Mouse (Mus musculus): Measurements from ENCODE around the gene Gm16867. TPM values are rescaled to one million over a fixed set of nuclear protein-coding genes. Genes with fewer than 3 reads are reported as not detected.
A peak's percentile ranks its signal among the peaks of the same experiment; 100 is the strongest.
"Not testable (repeated sequence)": the region's sequence is repeated elsewhere in the genome, so short reads cannot be mapped to it uniquely, and the experiment has no call there.

Gene Gm16867
- polyA plus RNA-seq (2012; rRNA removed) (0.45 TPM in 1 of 2 replicates, not detected in the other), polyA plus RNA-seq (2014; fragmentation: Nextera tagmentation; extraction: Ambion mirVana) (0.53 TPM in 1 of 2 replicates, not detected in the other)

DNA sequence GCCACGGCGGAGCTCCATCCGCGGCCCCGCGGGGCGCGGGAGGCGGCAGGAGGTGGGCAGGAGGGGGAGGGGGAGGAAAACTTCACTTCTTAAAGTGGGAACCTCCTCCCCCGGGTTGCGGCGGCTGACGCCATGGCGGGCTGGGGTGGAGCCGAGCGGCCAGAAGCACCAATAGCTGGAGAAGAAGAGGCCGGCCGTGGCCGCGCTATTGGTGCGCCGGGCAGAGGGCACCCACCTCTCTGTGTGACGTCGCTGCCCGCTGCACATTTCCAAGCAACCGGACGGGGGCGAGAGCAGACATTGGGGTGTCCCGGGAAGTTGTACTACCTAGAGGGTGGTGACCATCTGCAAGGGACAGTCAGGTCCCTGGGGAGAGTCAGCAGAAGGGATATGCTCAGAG lies at the start of gene Gm16867:
TSS of gene Gm16867 (minus strand) at position 189 of the 400 bp plus-strand sequence.
- H3K27me3 ChIP-seq (ENCODE audit: control insufficient read depth, insufficient read depth, low read length); H3K27ac ChIP-seq; H3K4me1 ChIP-seq (replicated peaks; ENCODE audit: control insufficient read depth in 2 of 2, insufficient read depth in 2 of 2, low read length in 1 of 2); H3K4me2 ChIP-seq (ENCODE audit: low read depth); H3K36me3 ChIP-seq (replicated peaks; ENCODE audit: control insufficient read depth, insufficient read depth, low read depth); H3K9me3 ChIP-seq (ENCODE audit: control insufficient read depth, low read length); H3K9ac ChIP-seq (replicated peaks); H3K4me3 ChIP-seq (ENCODE audit: insufficient read depth in 1 of 2, low read depth in 2 of 2, low read length in 2 of 2); DNase-seq (ENCODE audit: low read depth in 3 of 3, low spot score in 3 of 3): not testable (repeated sequence)
- peak; percentile 95 for ATAC-seq (ENCODE audit: insufficient read depth)
- no CpG with 5 or more reads among the region's 29 CpGs for WGBS (ENCODE audit: insufficient replicate concordance)

DNA sequence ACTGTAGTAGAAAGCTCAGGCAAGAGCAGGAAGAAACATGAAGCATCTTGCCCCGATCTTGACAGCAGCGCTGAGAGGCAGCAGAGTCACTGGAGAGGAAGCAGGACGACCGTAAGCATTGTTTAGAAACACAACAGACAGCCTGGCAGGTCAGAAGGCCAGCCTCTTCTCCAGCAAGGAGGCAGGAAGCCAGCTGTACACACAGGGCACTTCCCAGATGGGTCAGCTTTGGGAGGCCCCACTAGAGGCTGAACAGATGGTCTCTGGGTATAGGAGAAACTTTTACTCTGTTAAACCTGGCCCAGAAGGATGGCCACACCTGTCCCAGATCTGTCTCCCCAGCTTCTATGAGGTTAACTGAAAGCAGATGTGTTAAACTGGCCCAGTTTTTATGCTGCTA lies 44.1 kb upstream of the Gm16867 start:
- not testable (repeated sequence) for H3K4me3 ChIP-seq (ENCODE audit: insufficient read depth in 1 of 2, low read depth in 2 of 2, low read length in 2 of 2); H3K27ac ChIP-seq; H3K4me2 ChIP-seq (ENCODE audit: low read depth); DNase-seq (ENCODE audit: low read depth in 3 of 3, low spot score in 3 of 3); H3K27me3 ChIP-seq (ENCODE audit: control insufficient read depth, insufficient read depth, low read length); H3K4me1 ChIP-seq (replicated peaks; ENCODE audit: control insufficient read depth in 2 of 2, insufficient read depth in 2 of 2, low read length in 1 of 2); H3K9me3 ChIP-seq (ENCODE audit: control insufficient read depth, low read length); ATAC-seq (ENCODE audit: insufficient read depth); H3K9ac ChIP-seq (replicated peaks); H3K36me3 ChIP-seq (replicated peaks; ENCODE audit: control insufficient read depth, insufficient read depth, low read depth)
- no CpG with 5 or more reads among the region's 4 CpGs for WGBS (ENCODE audit: insufficient replicate concordance)

- no CpG with 5 or more reads among the region's 2 CpGs for WGBS (ENCODE audit: insufficient replicate concordance)
Measured at GRCm38 (mm10) chr14:69545052-69545451, 41.9 kb upstream of the Gm16867 start.

DNA sequence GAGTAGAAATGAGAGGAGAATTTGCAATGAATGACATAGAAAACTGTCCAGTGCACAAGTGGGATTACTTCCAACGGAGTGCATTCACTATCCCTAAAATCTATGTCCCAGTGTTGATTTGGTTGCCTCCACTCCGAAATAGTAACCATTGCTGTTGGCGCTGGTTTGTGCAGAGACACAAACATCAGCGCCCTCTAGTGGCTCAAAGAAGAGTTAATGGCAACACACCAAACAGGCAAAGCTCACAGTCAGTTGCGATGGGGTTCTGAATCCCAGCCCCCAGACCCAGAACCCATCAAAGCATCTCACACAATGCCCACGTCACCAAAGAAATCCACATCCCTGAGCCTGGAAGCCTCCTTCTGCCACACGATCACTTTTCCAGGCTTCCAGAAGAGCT lies 40.9 kb upstream of the Gm16867 start:
- not testable (repeated sequence) for H3K9me3 ChIP-seq (ENCODE audit: control insufficient read depth, low read length); H3K27me3 ChIP-seq (ENCODE audit: control insufficient read depth, insufficient read depth, low read length); DNase-seq (ENCODE audit: low read depth in 3 of 3, low spot score in 3 of 3); H3K36me3 ChIP-seq (replicated peaks; ENCODE audit: control insufficient read depth, insufficient read depth, low read depth); H3K4me1 ChIP-seq (replicated peaks; ENCODE audit: control insufficient read depth in 2 of 2, insufficient read depth in 2 of 2, low read length in 1 of 2); H3K9ac ChIP-seq (replicated peaks); H3K4me2 ChIP-seq (ENCODE audit: low read depth); H3K27ac ChIP-seq; H3K4me3 ChIP-seq (ENCODE audit: insufficient read depth in 1 of 2, low read depth in 2 of 2, low read length in 2 of 2); ATAC-seq (ENCODE audit: insufficient read depth)
- WGBS (ENCODE audit: insufficient replicate concordance): no CpG with 5 or more reads among the region's 7 CpGs

More at GRCm38 (mm10) chr14:69545052-69545451, 41.9 kb upstream of the Gm16867 start:
- DNase-seq (ENCODE audit: low read depth in 3 of 3, low spot score in 3 of 3); H3K4me2 ChIP-seq (ENCODE audit: low read depth); H3K9me3 ChIP-seq (ENCODE audit: control insufficient read depth, low read length); H3K4me3 ChIP-seq (ENCODE audit: insufficient read depth in 1 of 2, low read depth in 2 of 2, low read length in 2 of 2); ATAC-seq (ENCODE audit: insufficient read depth); H3K27ac ChIP-seq; H3K36me3 ChIP-seq (replicated peaks; ENCODE audit: control insufficient read depth, insufficient read depth, low read depth); H3K4me1 ChIP-seq (replicated peaks; ENCODE audit: control insufficient read depth in 2 of 2, insufficient read depth in 2 of 2, low read length in 1 of 2); H3K27me3 ChIP-seq (ENCODE audit: control insufficient read depth, insufficient read depth, low read length); H3K9ac ChIP-seq (replicated peaks): not testable (repeated sequence)

DNA sequence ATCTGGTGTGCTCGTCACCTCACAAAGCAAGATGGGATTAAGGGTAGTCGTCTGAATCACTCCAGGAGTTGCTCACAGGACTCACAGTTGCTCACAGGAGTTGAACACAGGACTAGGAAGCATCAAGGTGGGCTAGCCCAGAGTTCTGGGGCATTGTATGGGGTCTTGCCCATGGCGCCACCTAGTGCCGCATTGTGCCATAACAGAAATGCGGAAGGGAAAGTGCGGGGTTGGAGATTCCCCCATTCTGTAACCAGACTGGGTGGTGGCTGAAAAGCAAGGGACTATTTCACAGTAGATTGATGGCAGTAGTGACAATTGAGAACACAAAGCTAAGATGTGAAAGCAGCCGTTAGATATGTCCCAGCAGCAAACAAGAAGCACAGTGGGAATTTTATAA lies 39.5 kb upstream of the Gm16867 start:
- not testable (repeated sequence) for H3K27ac ChIP-seq; H3K9me3 ChIP-seq (ENCODE audit: control insufficient read depth, low read length); H3K4me1 ChIP-seq (replicated peaks; ENCODE audit: control insufficient read depth in 2 of 2, insufficient read depth in 2 of 2, low read length in 1 of 2); DNase-seq (ENCODE audit: low read depth in 3 of 3, low spot score in 3 of 3); H3K9ac ChIP-seq (replicated peaks); H3K4me3 ChIP-seq (ENCODE audit: insufficient read depth in 1 of 2, low read depth in 2 of 2, low read length in 2 of 2); H3K4me2 ChIP-seq (ENCODE audit: low read depth); H3K27me3 ChIP-seq (ENCODE audit: control insufficient read depth, insufficient read depth, low read length); H3K36me3 ChIP-seq (replicated peaks; ENCODE audit: control insufficient read depth, insufficient read depth, low read depth); ATAC-seq (ENCODE audit: insufficient read depth)
- no CpG with 5 or more reads among the region's 7 CpGs for WGBS (ENCODE audit: insufficient replicate concordance)

DNA sequence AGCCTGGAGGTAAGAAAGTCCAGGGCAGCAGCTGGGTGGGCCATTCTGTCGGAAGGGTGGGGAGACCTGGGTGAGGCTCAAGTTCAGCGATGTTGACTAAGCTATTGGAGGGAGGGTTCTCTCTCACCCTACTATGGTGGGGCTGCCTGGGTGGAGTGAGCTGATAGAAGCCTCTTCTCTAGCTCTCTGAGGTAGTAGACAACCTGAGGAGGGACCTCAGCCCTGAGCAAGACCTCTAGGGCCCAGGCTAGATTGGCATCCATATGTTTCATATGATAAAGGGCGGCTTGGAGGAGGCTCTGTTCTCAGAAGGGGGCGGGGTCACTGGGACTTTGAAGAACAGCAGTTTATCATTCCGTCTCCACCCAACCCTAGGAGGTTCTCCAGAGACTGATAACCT lies 37.0 kb upstream of the Gm16867 start:
- H3K4me2 ChIP-seq (ENCODE audit: low read depth); DNase-seq (ENCODE audit: low read depth in 3 of 3, low spot score in 3 of 3); H3K9ac ChIP-seq (replicated peaks); H3K27me3 ChIP-seq (ENCODE audit: control insufficient read depth, insufficient read depth, low read length); H3K4me3 ChIP-seq (ENCODE audit: insufficient read depth in 1 of 2, low read depth in 2 of 2, low read length in 2 of 2); H3K36me3 ChIP-seq (replicated peaks; ENCODE audit: control insufficient read depth, insufficient read depth, low read depth); H3K4me1 ChIP-seq (replicated peaks; ENCODE audit: control insufficient read depth in 2 of 2, insufficient read depth in 2 of 2, low read length in 1 of 2); H3K27ac ChIP-seq; H3K9me3 ChIP-seq (ENCODE audit: control insufficient read depth, low read length): not testable (repeated sequence)
- ATAC-seq (ENCODE audit: insufficient read depth): peak; percentile 91
- WGBS (ENCODE audit: insufficient replicate concordance): no CpG with 5 or more reads among the region's 5 CpGs

- not testable (repeated sequence) for H3K4me1 ChIP-seq (replicated peaks; ENCODE audit: control insufficient read depth in 2 of 2, insufficient read depth in 2 of 2, low read length in 1 of 2); H3K4me2 ChIP-seq (ENCODE audit: low read depth); H3K36me3 ChIP-seq (replicated peaks; ENCODE audit: control insufficient read depth, insufficient read depth, low read depth); H3K27me3 ChIP-seq (ENCODE audit: control insufficient read depth, insufficient read depth, low read length); H3K9me3 ChIP-seq (ENCODE audit: control insufficient read depth, low read length); H3K9ac ChIP-seq (replicated peaks); H3K27ac ChIP-seq; H3K4me3 ChIP-seq (ENCODE audit: insufficient read depth in 1 of 2, low read depth in 2 of 2, low read length in 2 of 2); DNase-seq (ENCODE audit: low read depth in 3 of 3, low spot score in 3 of 3)
- no CpG with 5 or more reads among the region's 7 CpGs for WGBS (ENCODE audit: insufficient replicate concordance)
- peak; percentile 80 for ATAC-seq (ENCODE audit: insufficient read depth)
Measured at GRCm38 (mm10) chr14:69536539-69536938, 33.4 kb upstream of the Gm16867 start.

DNA sequence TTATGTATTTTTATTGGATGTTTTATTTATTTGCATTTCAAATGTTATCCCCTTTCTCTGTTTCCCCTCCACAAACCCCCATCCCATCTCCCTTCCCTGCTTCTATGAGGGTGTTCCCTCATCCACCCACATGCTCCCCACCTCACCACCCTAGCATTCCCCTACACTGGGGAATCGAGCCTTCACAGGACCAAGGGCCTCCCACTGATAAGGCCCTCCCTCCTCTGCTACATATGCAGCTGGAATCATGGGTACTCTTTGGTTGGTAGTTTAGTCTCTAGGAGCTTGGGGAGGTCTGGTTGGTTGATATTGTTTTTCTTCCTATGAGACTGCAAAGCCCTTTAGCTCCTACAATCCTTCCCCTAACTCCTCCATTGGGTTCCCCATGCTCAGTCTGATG lies 23.0 kb upstream of the Gm16867 start:
- not testable (repeated sequence) for H3K36me3 ChIP-seq (replicated peaks; ENCODE audit: control insufficient read depth, insufficient read depth, low read depth); H3K9me3 ChIP-seq (ENCODE audit: control insufficient read depth, low read length); H3K4me1 ChIP-seq (replicated peaks; ENCODE audit: control insufficient read depth in 2 of 2, insufficient read depth in 2 of 2, low read length in 1 of 2); DNase-seq (ENCODE audit: low read depth in 3 of 3, low spot score in 3 of 3); H3K4me2 ChIP-seq (ENCODE audit: low read depth); H3K27me3 ChIP-seq (ENCODE audit: control insufficient read depth, insufficient read depth, low read length); H3K9ac ChIP-seq (replicated peaks); H3K4me3 ChIP-seq (ENCODE audit: insufficient read depth in 1 of 2, low read depth in 2 of 2, low read length in 2 of 2); H3K27ac ChIP-seq
- peak; percentile 78 for ATAC-seq (ENCODE audit: insufficient read depth)
- no CpG with 5 or more reads among the region's 1 CpGs for WGBS (ENCODE audit: insufficient replicate concordance)
